Mouse (Mus musculus): ENCODE results near the gene Stk40. TPM values are rescaled to one million over a fixed set of nuclear protein-coding genes. Genes with fewer than 3 reads are reported as not detected.

The Stk40 gene
- 3.4 TPM for polyA plus RNA-seq (2014; fragmentation: Illumina TruSeq; extraction: RNeasy Lipid Tissue Mini Kit (QIAGEN cat#74804); ENCODE audit: low read depth, low replicate concordance)

DNA sequence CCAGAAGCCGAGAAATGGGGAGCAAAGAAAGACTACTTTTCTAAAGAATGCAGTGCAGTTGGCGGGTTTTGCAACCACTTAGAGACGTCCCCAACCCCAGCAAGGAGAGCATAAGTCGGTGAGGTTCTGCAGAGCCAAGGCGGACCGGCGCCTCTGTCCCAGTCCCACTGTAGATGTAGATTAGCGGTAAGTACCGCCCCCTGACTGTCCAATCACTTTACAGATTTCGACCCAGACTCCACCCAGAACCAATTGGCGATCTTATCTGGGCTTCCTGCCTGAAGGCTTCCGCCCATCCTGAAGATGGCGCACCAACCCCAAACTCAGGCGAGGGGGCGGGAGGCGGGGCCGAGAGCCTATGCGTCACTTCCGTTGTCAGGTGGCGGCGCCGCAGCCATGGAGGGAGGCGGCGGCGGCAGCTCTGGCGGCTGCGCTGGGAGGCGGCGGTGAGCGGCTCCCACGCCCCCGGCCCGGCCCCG lies at the start of gene Stk40:
Gene Stk40, plus strand, starts transcription at position 368 of the 479 bp plus-strand sequence.

DNA sequence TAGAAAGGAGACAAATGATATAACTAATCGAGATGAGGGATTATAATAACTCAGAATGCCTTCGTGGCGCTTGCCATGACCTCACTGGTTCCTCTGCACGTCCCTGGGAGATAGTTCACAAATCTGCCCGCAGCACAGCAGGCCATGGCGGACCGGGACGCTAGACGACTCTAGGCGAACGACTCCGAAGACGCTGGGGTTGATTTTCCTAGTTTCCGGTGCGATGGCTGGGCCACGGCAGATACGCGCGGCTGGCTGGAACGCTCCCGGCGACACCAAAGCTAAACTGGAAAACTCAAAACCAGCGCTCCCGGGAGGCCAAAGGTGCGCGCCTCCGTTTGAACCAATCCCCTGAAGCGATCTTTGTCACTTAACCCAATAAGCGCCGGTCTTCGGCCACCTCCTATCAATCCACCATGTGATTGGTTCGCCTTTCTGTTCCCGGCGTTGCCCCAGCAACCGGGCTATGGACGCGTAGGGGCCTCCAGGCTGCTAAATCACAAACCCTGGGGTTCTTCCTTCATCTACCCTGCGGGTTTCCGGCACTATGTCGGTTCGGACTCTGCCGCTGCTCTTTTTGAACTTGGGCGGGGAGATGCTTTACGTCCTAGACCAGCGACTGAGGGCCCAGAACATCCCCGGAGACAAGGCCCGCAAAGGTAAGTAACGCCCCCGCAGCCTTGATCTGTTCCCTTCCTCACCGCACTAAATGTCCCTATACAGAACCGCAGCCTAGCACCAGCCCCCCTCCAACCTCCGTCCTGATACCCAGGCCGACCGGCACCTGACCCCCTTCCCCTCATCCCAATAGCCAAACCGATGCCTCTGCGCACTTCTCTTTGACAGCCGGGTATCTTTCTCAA lies 45.4 kb upstream of the Stk40 start, which contains the start of gene Oscp1:
Gene Oscp1, plus strand, starts transcription at position 432 of the 863 bp plus-strand sequence.

DNA sequence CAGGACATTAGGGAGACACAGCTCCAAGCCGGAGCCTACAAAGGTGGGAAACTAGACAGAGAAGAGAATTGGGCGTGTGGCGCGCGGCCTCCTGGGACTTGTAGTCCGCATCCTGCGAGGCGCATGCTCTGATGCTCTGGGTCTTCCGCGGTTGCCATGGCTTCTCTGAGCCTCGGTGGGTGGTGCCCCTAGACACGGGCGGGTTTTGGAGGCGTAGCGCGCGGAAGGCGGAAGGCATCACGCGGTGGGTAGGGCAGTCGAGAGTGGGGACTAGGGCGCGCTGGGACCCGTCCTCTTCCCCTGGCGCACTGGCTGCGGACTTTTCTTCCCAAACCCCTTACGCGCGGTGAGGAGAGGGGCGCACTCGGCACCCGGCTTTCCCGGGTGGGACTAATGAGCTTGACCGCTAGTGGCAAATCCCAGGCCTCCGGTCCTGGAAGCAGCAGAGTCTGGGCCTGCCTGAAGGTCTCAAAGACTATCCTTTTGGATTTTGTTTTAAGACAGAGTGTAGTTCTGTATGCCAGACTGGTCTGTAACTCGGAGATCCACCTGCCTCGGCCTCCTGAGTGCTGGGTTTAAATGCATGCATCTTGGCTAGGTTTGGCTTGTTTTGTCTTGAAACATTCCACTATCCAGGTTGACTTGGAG lies 7.2 kb upstream of the Stk40 start, which contains the start of gene Lsm10:
Gene Lsm10, plus strand, starts transcription at position 160 of the 648 bp plus-strand sequence.

DNA sequence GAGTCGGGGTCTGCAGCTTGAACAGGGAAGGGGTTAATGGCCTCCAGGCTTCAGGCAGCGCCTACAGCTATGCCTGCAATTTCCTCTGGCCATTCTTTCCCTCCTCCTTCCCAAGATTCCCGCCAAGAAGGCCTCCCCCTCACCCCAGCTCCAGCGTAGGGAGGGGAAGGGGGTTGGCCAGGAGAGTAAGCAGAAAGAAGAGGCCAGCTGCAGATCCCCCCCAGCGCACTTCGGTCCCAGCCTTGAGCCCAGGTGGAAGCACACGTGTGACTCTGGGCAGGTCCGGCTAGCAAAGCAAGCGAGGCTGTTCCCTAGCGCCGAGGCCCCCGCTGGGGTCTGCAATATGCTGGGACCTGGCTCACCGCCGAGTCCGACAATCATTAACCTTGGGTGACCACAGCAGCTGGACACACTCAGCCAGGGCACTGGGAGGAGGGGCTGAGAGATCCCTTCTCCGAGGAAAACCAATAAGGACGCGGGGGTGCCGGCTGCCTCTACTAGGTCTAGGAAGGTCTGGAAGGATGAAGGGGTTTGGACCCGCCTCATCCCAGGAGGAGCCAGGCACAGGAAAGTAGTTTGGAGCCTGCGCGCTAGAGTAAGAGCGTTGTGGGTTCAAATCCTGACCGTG lies 43.9 kb downstream of the Stk40 start, which contains the start of gene Eva1b:
Gene Eva1b, plus strand, starts transcription at position 212 of the 628 bp plus-strand sequence.

DNA sequence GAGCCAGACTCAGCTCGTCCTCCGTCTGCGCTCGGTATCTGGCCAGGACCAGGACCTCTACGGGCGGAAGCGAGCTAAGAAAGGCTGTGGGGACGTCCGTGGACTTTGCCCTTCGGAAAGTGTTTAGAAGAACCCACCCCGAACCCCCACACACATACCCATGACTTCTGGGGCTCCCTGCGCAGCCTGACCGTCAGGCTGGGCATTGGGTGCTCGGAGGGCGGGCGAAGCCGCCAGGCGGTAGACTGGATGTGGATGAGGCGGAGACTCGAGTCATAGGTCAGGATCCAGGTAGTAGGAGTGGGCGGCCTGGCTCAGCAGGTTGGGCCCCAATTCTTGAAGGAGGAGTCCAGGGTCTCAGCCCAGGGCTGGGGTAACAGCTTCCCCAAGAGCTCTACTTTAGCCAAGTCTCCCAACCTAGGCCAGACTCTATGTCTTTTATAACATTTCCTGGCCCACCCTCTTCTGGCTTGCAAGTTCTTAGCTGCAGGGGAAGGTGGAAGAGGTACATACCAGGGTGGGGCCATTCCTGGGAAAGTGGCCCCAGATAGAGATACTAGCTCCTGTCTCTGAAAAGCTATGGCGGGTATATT lies 59.4 kb downstream of the Stk40 start, which contains the start of gene Sh3d21:
Gene Sh3d21, minus strand, starts transcription at position 425 of the 593 bp plus-strand sequence.

Other genes with a start within 250 kb of the Stk40 start
- 0.23 TPM for gene Csf3r, start 79.4 kb upstream of the Stk40 start, polyA plus RNA-seq (2014; fragmentation: Illumina TruSeq; extraction: RNeasy Lipid Tissue Mini Kit (QIAGEN cat#74804); ENCODE audit: low read depth, low replicate concordance)
- gene Mrps15, start 57.0 kb upstream of the Stk40 start, polyA plus RNA-seq (2014; fragmentation: Illumina TruSeq; extraction: RNeasy Lipid Tissue Mini Kit (QIAGEN cat#74804); ENCODE audit: low read depth, low replicate concordance) = 146 TPM
- gene Oscp1, start 45.4 kb upstream of the Stk40 start, polyA plus RNA-seq (2014; fragmentation: Illumina TruSeq; extraction: RNeasy Lipid Tissue Mini Kit (QIAGEN cat#74804); ENCODE audit: low read depth, low replicate concordance) = 1.6 TPM
- 4.2 TPM for gene Lsm10, start 7.3 kb upstream of the Stk40 start, polyA plus RNA-seq (2014; fragmentation: Illumina TruSeq; extraction: RNeasy Lipid Tissue Mini Kit (QIAGEN cat#74804); ENCODE audit: low read depth, low replicate concordance)
- not detected for gene Eva1b, start 43.8 kb downstream of the Stk40 start, polyA plus RNA-seq (2014; fragmentation: Illumina TruSeq; extraction: RNeasy Lipid Tissue Mini Kit (QIAGEN cat#74804); ENCODE audit: low read depth, low replicate concordance)
- gene Sh3d21, start 59.5 kb downstream of the Stk40 start, polyA plus RNA-seq (2014; fragmentation: Illumina TruSeq; extraction: RNeasy Lipid Tissue Mini Kit (QIAGEN cat#74804); ENCODE audit: low read depth, low replicate concordance) = 0.82 TPM
- gene Thrap3, start 98.8 kb downstream of the Stk40 start, polyA plus RNA-seq (2014; fragmentation: Illumina TruSeq; extraction: RNeasy Lipid Tissue Mini Kit (QIAGEN cat#74804); ENCODE audit: low read depth, low replicate concordance) = 247 TPM
- gene Map7d1, start 152.4 kb downstream of the Stk40 start, polyA plus RNA-seq (2014; fragmentation: Illumina TruSeq; extraction: RNeasy Lipid Tissue Mini Kit (QIAGEN cat#74804); ENCODE audit: low read depth, low replicate concordance) = 2.3 TPM
- gene Trappc3, start 158.4 kb downstream of the Stk40 start, polyA plus RNA-seq (2014; fragmentation: Illumina TruSeq; extraction: RNeasy Lipid Tissue Mini Kit (QIAGEN cat#74804); ENCODE audit: low read depth, low replicate concordance) = 49.5 TPM
- 1.4 TPM for gene Col8a2, start 182.8 kb downstream of the Stk40 start, polyA plus RNA-seq (2014; fragmentation: Illumina TruSeq; extraction: RNeasy Lipid Tissue Mini Kit (QIAGEN cat#74804); ENCODE audit: low read depth, low replicate concordance)
- not detected for gene Adprhl2, start 217.7 kb downstream of the Stk40 start, polyA plus RNA-seq (2014; fragmentation: Illumina TruSeq; extraction: RNeasy Lipid Tissue Mini Kit (QIAGEN cat#74804); ENCODE audit: low read depth, low replicate concordance)
- gene Tekt2, start 221.7 kb downstream of the Stk40 start, polyA plus RNA-seq (2014; fragmentation: Illumina TruSeq; extraction: RNeasy Lipid Tissue Mini Kit (QIAGEN cat#74804); ENCODE audit: low read depth, low replicate concordance) = not detected

All from adrenal gland, adult 10 weeks (tissue).